Mouse (Mus musculus): Measurements from ENCODE around the gene Samd15.
"Not testable (repeated sequence)": the region's sequence is repeated elsewhere in the genome, so short reads cannot be mapped to it uniquely, and the experiment has no call there.

Gene Samd15

DNA sequence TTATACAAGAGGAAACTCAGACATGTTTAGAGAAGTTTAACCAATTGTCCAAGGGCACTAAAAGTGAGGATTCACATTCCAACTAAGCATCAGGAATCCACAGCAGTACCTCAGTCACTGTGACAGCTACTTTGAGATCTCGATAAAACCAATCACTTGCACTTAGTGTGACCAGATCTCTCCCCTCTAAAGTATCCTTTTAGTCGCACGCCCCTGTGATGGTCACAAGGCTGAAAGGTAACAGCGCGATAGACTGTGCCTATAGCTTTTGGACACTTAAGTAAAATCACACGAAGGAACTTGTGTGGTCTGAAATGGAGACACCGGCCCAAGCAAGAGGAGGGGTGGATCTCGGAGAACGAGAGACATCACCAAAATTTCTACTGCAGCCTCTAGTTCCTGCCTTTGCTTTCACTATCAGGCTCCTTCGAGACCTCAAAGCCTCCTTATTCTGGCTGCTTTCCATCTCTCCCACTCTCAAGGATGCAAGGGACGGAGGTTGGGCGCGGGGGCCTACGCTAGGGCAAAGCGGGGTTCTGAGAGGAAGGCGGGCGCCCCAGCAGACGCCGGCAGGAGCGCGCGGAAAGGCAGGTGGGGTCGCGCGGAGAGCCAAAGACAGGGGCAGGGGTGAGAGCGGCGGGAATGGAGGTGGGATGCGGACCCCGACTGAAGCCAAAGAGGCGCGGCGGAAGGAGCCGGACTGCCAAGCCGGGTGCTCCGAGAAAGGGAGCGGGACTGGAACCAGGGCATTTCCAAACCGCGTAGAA is at the start of gene Samd15:
TSS of gene Samd15 (plus strand) at position 518 of the 767 bp plus-strand sequence.
- DNase-seq (ENCODE audit: low spot score in 2 of 2), result peak in 1 of 2 experiments; percentile 36

DNA sequence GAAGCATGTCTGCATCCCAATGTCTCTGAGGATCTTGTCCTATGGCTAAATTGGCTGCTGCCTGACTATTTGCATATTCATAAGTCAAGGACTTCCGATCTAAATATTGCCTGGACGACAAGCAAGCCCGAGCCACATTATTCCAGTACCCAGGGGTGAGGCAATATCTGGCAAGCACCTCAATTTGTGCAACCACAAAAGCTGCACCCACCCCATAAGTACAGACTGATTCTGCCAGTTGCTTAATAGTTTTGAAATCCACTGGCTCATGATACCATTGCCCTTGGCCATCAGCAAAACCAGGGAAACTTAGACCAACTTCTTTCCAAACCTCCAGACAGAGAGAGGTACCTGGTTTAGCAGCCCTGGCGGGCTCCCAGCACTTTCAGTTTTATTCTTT is 45.1 kb upstream of the Samd15 start:
- not testable (repeated sequence) for DNase-seq (ENCODE audit: low spot score in 2 of 2)

DNA sequence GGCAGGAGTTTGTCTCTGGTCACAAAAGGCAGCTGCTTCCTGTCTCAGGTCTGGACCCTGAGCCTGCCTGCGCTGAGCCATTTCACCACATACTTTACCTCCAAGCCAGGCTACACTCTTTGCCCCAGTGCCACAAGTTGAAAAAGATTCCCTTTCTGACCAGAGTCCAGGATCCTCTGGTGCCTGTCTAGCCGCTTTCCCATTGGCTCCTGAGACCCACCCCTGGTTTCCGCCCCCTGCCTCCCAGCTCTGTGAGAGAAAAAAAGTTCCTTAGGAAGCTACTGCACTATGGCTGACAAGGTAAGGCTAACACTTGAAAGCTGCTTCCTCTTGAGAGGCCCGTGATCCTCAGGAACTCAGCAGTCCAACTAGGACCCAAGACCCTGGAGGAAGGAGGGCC is 42.2 kb upstream of the Samd15 start:
- no peak for DNase-seq (ENCODE audit: low spot score in 2 of 2)

DNA sequence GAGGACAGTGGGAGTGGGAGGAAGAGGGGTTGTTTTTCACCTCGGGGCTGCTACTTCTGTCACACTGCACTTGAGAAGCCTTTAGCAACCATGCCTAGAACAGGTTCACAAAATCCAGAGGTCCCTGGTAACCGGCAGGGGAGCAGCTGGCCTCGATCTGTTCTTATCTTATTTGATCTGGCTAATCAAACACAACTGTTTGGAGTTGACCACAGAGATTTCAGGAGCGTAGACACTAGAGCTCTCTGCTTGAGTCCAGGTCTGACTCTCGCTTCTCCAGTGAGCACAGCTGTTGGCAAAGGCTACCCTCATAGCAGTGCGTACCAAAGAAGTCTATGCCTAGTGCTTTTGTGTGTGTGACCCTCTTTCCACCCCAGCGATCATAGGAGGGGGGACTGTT is 41.4 kb upstream of the Samd15 start:
- no peak for DNase-seq (ENCODE audit: low spot score in 2 of 2)

DNA sequence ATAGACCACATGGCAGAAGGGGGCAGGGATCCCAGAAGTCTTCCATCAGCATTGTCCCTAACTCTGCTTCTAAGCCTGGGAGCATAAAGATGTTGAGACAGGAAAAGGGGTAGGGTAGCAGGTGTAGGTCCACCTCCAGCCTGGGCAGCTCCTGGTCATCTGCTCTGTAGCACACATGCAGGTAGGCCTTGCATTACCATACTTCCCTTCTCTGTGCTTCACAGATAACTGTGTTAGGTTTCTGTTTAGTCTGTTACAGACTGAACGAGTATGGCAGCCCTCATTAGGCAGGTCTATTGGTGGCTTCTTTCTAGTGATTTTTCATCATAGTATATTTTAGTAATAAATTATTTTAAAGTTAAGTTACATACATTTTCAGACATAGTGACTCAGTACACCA is 39.2 kb upstream of the Samd15 start:
- DNase-seq (ENCODE audit: low spot score in 2 of 2), result no peak

DNA sequence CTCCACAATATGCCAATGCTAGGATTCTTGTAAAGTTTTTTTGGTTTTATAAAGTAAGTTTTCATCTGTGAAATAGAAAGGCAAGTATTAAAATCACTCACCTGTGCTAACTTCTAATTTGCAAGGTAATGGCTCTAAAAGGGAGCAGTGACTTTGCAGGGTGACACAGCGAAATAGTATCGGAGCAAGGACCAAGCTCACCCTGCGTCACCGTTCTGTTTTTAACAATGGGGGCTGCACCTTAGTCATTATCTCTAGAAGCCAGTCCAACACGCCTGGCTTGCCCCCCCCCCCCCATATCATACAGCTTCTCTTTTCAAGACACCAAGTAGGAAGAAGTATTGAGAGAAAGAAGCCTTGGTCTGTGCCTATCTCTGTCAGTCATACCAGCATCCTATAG is 38.7 kb upstream of the Samd15 start:
- DNase-seq (ENCODE audit: low spot score in 2 of 2), result no peak

DNA sequence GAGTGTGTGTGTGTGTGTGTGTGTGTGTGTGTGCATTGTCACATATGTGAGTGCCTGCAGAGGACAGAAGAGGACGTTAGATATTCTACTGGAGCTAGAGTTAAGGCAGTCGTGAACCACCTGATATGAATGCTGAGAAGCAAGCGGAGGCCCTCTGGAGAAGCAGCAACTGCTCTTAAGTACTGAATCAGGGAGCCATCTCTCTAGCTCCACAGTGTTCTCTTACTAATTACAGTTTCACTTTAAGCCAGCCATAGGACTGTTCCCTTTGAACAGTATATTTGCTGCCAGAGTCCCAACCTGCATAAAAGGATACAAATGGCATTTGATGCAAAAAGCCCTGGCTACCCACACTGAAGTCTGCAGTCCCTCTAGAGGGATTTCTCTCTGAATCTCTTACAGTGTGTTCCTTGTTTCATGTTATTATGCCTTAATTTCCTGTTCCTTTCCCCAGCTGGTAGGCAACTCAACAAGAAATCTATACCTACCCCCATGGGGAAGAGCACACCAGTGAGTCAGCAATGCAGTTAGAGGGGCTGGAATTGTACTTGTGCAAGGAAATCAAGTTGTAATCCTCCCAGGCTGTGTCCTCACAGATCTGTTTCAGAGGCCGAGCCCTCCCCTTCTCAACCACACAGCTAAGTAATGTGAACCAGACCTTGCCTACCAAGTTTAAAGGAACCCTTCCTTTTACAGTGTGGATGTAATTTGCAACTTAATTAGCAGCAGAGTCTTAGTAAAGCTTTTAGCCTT is 24.2 kb upstream of the Samd15 start:
- no peak for DNase-seq (ENCODE audit: low spot score in 2 of 2)

DNA sequence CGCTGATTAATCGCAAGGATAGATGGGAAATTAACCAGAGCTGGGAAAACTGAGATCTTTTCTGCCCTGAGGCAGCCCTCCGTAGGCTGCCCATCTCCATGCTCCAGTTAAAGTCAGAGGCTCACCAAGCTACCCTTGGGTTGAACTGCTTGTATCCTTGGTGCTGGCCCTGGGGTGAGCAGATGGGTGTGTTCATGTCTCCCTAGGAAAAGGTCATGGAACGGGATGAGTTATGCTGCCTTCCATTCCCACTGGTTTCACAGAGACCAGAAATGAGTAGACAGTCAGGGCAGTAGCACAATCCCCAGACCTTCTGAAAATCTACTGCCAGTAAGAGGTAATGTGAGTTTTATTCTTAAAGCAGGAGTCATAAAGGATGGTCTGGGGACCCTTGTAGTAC is 21.9 kb upstream of the Samd15 start:
- DNase-seq (ENCODE audit: low spot score in 2 of 2), result no peak

DNA sequence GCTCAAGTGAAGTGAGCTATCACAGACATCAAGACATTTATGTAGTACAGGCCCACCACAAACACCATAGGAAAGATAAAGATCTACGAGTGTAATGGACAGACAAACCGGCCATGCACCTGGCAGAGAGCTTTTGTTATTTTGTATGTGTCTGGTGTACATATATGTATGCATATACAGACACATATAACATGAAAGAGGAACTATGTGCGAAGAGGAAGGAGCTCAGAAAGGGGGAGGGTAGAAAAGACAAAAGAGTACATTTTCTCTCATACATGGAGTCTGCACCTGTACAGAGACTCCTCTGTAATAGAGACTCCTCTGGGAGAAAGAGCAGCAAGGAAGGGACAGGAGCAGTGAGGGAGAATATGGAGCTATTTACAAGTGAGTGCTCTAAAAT is 6.5 kb upstream of the Samd15 start:
- no peak for DNase-seq (ENCODE audit: low spot score in 2 of 2)

DNA sequence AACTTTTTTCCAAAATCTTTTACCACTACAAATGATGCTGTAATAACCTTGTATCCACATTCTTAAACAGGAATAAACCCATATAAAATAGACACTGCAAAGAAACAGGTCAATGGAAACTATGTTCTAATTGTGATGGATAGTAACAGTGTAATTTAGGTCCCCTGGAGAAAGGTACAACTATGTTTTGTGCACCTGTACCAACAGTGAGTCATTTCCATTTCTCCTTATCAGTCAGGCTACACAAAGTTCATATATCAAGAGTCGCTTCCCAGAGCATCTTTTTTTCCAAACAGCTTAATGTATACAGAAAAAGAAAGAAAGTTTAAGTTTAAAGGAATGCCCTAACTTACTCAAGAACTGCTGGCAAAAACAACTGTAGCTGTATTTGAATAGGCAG is 4.5 kb upstream of the Samd15 start:
- DNase-seq (ENCODE audit: low spot score in 2 of 2), result no peak

DNA sequence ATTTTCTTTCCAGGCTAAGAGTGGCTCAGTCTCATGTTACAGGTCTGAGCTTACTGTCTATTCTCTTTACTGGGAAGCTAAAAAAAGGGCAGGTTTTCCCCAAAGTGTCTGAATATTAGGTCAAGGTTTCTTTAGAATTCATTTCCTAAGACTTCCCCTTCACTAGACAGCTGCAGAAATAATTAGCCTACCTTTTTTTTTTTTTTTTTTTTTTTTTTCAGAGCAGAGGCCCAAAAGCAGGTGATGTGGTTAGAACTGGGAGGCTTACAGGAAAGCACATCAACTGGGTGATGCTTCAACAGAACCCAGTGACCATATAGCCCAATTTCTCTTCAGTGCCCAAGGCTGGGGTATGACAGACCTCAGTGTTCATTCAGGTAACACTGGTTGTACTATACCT is 3.2 kb upstream of the Samd15 start:
- DNase-seq (ENCODE audit: low spot score in 2 of 2), result no peak

DNA sequence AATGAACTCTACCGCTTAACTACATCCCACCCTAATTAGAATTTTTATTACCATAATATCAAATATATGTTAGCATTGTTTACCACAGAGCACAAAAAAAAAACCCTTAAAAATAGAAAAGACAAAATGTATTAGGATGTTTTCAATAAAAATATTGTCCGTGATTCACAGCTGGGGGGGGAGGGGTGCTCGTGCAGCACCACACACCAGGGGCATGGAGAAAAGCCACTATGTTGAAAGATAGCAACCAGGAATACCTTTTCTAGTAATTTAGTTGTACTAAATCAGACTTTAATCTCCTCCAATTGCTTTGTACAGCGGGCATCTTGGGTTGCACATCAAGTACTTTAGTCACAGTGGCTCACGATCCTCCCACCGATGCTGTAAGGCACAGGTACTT is 731 bp upstream of the Samd15 start:
- no peak for DNase-seq (ENCODE audit: low spot score in 2 of 2)

DNA sequence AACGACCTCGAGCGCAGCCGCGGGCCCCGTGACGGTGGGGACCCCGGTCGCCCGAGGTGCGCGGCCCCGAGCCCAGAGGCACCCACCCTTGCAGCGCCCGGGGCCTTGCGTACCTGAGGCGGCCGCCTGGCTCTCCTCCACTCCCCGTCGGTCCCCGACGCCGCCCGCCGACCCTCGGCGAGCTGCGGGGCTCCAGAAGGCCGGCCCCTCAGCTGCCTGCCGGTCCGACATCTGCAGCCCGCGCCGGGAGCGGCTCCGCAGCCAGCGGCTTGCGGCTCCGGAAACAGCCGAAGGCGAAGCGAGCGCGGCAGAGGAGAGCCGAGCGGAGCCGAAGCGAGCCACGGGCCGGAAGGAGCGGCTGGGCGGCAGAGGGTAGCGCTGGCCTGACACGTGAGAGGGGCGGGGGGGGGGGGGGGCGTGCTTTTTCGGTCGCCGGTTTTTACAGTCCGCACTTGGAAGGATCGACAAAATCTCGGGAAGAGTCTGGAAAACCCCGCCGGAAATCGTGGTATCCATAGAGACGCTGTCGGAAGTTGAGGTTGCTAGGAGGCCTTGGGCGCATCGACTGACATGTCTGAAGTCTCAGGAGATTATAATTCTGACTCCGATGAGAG is 557 bp downstream of the Samd15 start, which contains the start of gene Tmed8:
TSS of gene Tmed8 (minus strand) at position 482 of the 614 bp plus-strand sequence.
- peak; percentile 23 to 77 for DNase-seq (ENCODE audit: low spot score in 2 of 2)

DNA sequence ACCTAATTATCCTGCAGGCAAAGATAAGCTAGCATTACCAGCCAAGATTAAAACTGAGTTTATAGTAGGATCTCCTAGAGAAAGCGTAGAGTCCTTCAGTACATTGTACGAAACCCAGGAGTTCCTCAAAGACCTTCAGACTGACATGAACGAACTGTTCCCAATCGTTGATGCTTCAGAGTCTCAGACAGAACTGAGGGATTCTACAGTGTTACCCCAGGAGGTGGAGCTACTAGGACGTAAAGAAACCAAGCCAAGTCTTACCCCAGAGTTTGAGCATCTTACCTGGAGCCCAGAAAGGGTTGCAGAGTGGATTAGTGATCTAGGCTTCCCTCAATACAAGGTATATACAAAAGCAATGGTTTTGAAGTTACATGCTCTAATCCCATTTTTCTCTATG is 2.2 kb downstream of the Samd15 start:
- no peak for DNase-seq (ENCODE audit: low spot score in 2 of 2)

DNA sequence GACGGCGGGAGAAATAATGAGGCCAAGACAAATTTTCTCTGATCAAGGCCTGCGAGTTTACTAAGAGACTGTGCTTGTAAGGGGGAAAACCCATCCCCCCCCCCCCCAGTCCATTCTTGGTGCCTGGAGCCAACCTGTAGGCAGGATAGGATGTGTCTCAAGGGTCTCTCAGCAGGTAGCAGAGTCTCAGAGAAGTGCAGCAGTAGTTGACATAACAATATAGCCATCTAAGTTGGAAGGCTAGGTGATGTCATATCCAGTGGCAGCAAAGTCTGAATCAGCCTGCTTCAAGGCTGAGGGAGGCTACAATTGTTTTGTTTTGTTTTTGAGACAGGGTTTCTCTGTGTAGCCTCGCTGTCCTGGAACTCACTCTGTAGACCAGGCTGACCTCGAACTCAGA is 6.3 kb downstream of the Samd15 start:
- not testable (repeated sequence) for DNase-seq (ENCODE audit: low spot score in 2 of 2)

DNA sequence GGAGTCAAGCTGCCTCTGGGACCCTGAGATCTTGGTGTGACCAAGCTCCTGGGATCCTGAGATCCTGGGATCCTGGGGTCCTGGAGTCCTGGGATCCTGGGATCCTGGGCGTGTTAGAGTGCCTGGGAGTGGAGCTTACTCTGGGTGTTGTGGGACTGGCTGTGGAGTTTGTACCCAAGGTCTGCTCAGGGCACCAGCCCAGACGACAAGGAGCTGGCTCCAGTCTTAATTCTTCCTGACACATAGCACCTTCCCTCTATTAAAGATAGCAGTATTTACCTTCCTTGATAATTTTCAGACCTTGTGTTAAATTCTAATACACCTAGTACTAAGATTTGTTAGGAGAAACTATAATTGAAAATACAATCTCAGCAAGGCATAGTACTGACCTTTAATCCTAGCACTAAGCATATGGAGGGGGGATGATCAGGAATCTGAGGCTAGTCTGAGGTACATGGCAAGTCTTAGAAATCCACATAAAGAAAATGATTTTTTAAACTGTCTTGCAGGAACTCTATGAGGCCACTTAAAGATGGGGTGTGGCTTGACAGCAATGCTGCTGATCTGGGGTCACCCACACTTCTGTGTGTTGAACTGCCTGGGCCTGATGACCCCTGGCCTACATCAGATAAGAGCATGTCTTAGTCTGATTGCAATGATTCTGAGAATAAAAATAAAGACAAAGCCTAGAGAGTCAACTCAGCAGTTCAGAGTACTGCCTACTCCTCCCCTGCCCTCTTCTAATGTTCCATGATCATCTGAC is 13.5 kb downstream of the Samd15 start:
- DNase-seq (ENCODE audit: low spot score in 2 of 2), result no peak

DNA sequence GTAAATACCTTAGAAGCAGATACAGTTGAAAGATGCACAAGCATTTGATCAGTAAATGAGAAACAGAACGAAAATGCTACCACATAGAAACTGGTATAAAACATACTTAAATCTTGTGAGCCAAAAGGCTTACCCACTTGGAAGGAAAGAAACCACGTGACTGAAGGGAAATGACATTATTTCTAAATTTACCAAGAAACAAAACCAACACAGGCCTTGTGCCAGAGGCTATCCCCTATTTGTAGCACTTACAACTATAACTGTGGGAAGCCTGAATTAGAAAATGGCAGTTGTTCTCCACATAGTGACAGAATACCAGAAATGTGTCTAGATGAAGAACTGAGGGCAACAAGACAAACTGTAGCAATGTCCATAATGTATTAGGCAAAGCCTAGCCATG is 16.5 kb downstream of the Samd15 start:
- DNase-seq (ENCODE audit: low spot score in 2 of 2), result no peak

DNA sequence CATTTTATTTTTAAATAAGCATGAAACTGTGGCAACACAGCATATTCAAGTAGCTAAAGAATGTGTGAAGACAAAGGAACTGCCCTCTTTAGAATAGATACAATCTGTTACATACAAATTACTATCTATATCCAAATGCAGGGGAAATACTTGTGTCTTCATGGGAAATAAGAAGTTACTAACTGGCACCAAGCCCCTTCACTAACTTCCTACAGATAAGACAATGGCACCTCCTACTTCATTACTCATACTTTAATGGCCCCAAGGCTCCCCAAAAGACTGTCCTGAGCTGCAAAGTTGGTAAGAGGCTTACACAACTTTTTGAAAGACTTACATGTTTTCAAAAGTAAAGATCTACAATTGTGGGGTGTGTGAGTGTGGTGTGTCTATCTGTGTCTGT is 18.1 kb downstream of the Samd15 start:
- no peak for DNase-seq (ENCODE audit: low spot score in 2 of 2)

DNA sequence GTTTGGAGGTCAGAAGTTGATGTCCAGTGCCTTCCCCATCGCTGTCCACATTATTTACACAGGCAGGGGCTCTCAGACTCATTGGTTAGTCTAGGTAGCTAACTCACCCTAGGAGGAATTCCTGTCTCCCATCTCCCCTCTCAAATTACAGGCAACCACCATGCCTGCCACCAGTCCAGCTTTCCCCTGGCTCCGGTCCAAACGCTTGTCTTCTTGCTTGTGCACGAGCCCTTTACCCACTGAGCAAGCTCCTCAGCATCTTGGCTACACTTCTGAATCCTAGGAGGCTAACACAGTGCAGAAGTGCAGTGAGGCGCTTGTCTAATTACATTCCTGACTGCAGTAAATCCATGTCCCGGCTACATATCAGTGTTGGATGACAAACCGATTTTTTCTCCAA is 19.8 kb downstream of the Samd15 start:
- no peak for DNase-seq (ENCODE audit: low spot score in 2 of 2)

DNA sequence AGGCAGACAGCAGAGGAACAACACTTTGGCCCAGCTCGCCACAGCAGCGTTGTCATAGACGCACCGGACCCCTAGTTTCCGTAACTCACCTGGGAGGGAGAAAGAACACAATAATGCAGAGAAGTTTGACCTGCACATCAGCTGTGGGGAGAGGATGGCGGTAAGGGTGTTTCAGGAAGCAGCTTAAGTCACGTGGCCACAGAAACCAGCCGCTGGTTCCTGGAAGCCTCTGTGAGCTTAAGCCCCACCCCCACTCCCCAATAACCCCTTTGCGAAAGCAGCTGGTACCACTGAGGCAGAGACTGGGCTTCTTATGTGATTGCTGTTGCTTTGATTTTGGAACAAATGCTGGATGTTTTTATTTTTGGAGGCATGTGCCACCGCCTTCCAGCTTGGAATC is 25.4 kb downstream of the Samd15 start:
- DNase-seq (ENCODE audit: low spot score in 2 of 2), result no peak

DNA sequence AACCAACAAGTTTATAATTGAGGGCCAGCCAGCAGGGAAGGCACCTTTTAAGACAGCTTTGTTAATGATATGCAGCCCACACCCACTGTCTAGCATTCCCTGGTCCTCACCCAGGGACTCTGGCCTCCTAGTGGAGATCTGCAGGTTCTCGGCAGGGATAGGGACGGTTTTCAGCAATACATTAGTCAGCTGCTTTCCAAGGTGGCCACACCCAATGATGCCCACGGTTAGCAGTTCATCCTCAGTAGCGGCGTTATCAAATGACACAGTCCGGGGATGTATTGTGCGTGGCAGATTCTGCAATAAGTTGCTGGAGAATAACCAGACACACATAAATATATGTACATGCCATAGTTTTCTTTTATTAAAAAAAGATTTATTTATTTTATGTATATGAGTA is 27.3 kb downstream of the Samd15 start:
- DNase-seq (ENCODE audit: low spot score in 2 of 2), result no peak

DNA sequence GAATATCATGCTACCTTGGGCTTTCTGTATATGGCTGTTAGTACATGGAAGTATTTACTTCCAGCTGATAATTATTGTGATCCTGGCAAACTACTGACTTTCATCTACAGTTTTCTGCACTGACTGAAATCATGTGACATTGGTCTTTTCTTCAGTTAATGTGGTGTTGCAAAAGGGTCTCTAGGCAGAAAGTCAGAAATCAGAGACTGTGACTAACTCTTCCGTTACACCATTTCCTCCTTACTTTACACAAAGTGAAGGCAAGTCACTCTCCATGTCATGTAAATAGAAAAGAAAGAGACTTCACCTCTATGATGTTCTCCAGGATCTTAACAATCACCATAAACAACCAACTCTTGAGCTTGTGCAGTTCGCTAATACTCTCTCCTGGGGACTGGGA is 30.1 kb downstream of the Samd15 start:
- DNase-seq (ENCODE audit: low spot score in 2 of 2), result no peak
